15 mouse cellular contexts compared by ENCODE assay signal in the genomic region with DNA sequence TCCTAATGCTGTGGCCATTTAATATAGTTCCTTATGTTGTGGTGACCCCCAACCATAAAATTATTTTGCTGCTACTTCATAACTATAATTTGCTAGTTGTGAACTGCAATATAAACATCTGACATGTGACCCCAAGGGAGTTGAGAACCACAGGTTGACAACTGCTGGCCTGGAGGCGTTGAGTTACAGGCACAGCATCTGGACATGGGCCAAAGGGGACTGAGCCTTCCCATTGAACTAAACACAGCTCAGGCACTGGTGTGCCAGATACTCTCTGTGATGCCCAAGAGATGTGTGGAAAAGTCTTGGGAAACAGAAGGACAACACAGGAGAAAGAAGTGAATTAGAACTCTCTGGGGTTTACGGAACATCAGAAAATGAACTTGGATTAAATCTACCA.
"Had no signal": no experiment of that assay in that cellular context is flagged by ENCODE, and none has a peak within 500 bp of the region (broad histone marks: within the 10 kb centered on the region; RNA-seq: fewer than 3 reads in every experiment).

No protein-coding gene starts in this region.

- DNase-seq: kidney, adult 18-20 months; kidney, adult 9 months; kidney, postnatal 14 days; liver, embryonic 13.5 days; lung, adult 2 months; lung, postnatal 14 days; lung, postnatal 4 days; retina, postnatal 1 day; right cerebral cortex, postnatal 4 days; spleen, adult 18-20 months; thymus, postnatal 25 days had no signal

- H3K4me3 ChIP-seq: liver, embryonic 13.5 days; midbrain, embryonic 15.5 days; neural tube, embryonic 12.5 days; neural tube, embryonic 15.5 days; stomach, embryonic 15.5 days had no signal

- H3K27ac ChIP-seq: liver, embryonic 13.5 days; midbrain, embryonic 15.5 days; neural tube, embryonic 12.5 days; neural tube, embryonic 15.5 days; stomach, embryonic 15.5 days had no signal

- H3K4me1 ChIP-seq: liver, embryonic 13.5 days; neural tube, embryonic 12.5 days; stomach, embryonic 15.5 days had no signal
